Mouse (Mus musculus) Patski (cell line): Measurements from ENCODE around the gene Mab21l3. TPM values are rescaled to one million over a fixed set of nuclear protein-coding genes. Genes with fewer than 3 reads are reported as not detected.
"Not testable (repeated sequence)": the region's sequence is repeated elsewhere in the genome, so short reads cannot be mapped to it uniquely, and the experiment has no call there.

Experiments
- ATAC-seq: fragments of 100-300 bp; one replicate; pipeline ENCODE4 v1.8.0; 2021
- CTCF ChIA-PET: fragments of 350-600 bp; sonication (Branson Sonifier 250); formaldehyde crosslinking; loops from one replicate; lab custom pipeline; 2022; ENCODE audit warnings: inconsistent platforms; lab: Charles Lee
- POLR2A ChIA-PET: fragments of 350-600 bp; sonication (Branson Sonifier 250); formaldehyde crosslinking; loops from one replicate; lab custom pipeline; 2022; ENCODE audit warnings: antibody characterized with exemption, inconsistent platforms; lab: Charles Lee
- DNase-seq: peaks from one replicate; pipeline ENCODE4 v3.0.0-alpha.2; 2011; ENCODE audit warnings: low read depth, low spot score
- H3K27me3 ChIP-seq: fragments of 371-371 bp; one replicate; pipeline ENCODE4 v1.5.1; 2021
- CTCF ChIP-seq: fragments of 100-300 bp; IDR thresholded peaks from one replicate; pipeline ENCODE4 v1.5.1; 2021
- in situ Hi-C: fragments of 300-500 bp; cut with MboI; formaldehyde crosslinking; loops from 3 replicates; pipeline ENCODE4 v1.11.1; 2018; ENCODE audit warnings: low pct_unique_long_range_greater_than_20kb, mixed read lengths
- polyA plus RNA-seq: library from polyadenylated mRNA; unstranded; gene quantifications from one replicate; pipeline ENCODE4 v1.2.3, GENCODE M21; 2021

Mab21l3 gene
- polyA plus RNA-seq, 1 experiment from 2014 or later: 1.1 TPM

DNA sequence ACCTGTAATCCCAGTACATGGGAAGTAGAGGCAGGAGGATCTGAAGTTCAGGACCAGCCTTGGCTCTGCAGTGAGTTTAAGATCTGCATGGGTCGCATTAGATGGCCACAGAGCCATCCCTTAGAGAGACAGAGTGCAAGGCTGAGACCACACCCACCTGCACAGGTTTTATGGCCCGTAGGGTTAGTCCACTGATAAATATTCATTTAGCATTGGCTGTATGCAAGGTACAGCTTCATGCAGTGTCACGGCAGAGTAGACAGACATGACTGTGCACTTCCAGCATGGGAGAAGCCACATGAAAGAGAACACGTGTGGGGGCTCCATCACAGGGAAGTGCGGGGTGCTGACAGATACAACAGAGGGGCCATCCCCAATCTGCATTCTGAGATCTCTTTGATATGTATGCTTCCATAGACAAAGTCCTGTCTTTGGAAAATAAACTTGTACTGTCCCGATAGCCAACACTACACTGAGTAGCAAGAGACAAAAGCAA lies 21.5 kb downstream of the Mab21l3 start:
- in situ Hi-C loops: no loop called here
- no peak for ATAC-seq
- no peak for DNase-seq
- no peak for TF ChIP-seq CTCF
- ChIA-PET POLR2A (interaction anchor here (0.5 kb wide), 1 partner anchor 1122 kb away, joined by 5 read pairs; no protein-coding TSS in a partner anchor), CTCF (no interaction called here)
- H3K27me3 ChIP-seq: no peaks in the 10 kb centered on the region

DNA sequence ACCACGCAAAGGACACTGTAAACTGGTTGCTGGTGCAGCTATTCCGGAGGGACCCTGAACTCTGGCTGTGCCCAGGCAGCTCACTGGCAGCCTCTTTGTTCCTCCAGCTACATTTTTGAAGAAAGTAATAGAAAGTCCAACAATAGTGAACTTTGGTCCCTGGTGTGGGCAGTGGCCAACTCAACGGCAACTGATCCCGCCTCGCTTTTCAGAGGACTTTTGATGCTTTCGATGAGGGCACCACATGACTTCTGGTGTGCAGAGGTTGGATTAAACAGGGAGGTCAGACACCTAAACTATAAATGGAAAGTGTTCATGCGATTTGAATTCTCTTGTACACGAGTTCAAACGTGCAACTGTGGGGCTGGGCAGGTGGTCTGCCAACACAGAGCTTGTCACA lies 24.4 kb downstream of the Mab21l3 start:
- POLR2A ChIA-PET: no interaction called here
- DNase-seq: no peak
- CTCF ChIA-PET: interaction anchor here (1.2 kb wide), 1 partner anchor 10 kb away, joined by 4 read pairs; no protein-coding TSS in a partner anchor
- no peak for TF ChIP-seq CTCF
- no peak for ATAC-seq
- no peaks in the 10 kb centered on the region for H3K27me3 ChIP-seq
- in situ Hi-C loops: no loop called here

DNA sequence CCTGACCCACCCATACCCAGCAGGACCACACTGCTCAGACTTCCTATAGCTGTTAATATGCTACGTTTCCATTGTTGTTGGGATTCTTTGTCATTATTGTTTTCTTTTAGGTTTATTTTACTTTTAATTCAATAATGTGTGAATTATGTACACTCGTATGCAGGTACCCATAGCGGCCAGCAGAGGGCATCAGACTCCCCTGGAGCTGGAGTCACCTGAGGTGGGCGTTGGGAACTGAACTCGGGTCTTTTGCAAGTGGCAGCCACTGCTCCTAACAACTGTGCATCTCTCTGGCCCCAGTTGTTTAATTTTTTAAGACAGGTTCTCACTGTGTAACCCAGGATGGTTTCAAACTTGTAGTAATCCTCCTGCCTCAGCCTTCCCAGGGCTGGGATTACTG lies 26.7 kb downstream of the Mab21l3 start:
- no peak for ATAC-seq
- TF ChIP-seq CTCF: no peak
- in situ Hi-C loops: no loop called here

DNA sequence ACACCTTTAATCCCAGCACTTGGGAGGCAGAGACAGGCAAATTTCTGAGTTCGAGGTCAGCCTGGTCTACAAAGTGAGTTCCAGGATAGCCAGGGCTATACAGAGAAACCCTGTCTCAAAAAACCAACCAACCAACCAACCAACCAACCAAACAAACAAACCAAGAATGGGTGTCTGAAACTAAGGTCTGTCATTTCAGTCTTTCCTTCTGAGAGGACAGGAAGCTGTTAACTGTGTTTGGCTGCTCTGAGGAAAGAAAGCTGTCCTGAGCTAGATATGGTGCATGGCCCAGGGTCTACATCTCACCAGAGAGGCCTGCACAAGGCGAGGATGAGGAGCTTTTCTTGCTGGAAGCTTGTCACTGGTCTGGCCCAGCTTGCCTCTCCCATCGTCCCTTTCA lies 28.1 kb downstream of the Mab21l3 start:
- POLR2A ChIA-PET, DNase-seq, ATAC-seq, in situ Hi-C loops, H3K27me3 ChIP-seq: not testable (repeated sequence)
- CTCF ChIA-PET: interaction anchor here (4.2 kb wide), 1 partner anchor 326 kb away, joined by 17 read pairs; no protein-coding TSS in a partner anchor

More for the DNA sequence above, 26.7 kb downstream of the Mab21l3 start:
- CTCF ChIA-PET: interaction anchor here (0.6 to 4.2 kb wide), 2 partner anchors 10 to 328 kb away, joined by 3 to 17 read pairs; no protein-coding TSS in a partner anchor
- no peaks in the 10 kb centered on the region for H3K27me3 ChIP-seq
- no peak for DNase-seq
- POLR2A ChIA-PET: no interaction called here

DNA sequence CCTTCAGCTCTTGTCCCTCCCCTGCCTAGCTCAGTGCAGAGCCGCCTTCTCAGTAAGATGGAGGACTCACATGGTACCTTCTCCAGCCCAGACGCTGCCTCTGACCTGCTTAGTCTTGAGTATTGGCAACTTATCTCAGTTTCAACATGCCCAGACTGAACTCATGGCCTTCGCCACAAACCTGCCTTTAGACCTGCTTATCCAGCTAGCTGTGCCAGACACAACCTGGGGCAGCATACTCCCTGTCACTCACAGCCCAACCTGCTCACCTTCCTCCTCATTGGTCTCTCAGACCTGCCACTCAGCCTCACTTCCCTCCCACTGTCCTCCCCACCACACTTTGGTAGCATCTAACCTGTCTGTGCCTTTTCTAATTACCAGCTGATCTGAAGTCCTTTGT lies 32.8 kb downstream of the Mab21l3 start:
- no peaks in the 10 kb centered on the region for H3K27me3 ChIP-seq
- CTCF ChIA-PET: interaction anchor here (11.7 kb wide), 1 partner anchor 322 kb away, joined by 214 read pairs; no protein-coding TSS in a partner anchor
- no peak for DNase-seq
- TF ChIP-seq CTCF: no peak
- in situ Hi-C loops: no loop called here
- POLR2A ChIA-PET: interaction anchor here (0.6 kb wide), 1 partner anchor 1067 kb away, joined by 4 read pairs; no protein-coding TSS in a partner anchor
- ATAC-seq: no peak

DNA sequence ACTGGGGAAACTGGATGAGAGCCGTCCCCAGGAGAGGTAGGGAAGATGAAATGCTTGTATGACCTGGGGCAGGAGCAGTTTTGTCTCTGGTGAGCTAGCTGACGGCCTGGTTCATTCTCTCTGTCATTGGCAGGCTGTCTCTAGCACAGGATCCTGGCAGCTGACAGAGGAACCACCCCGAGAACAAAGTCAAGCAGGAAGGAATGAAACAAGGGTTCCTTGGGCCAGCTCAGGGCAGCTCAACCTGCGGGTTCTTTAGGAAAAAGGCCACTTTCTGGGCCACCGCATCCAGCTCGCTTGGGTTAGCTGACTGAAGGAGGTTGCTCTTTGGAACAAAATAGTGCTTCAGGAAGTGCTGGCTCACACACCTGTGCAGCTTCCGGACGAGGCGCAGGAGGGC lies 34.0 kb downstream of the Mab21l3 start:
- ATAC-seq: no peak
- CTCF ChIA-PET: interaction anchor here (1.2 to 11.7 kb wide), 5 partner anchors 9 to 511 kb away, joined by 3 to 214 read pairs (median 4); partner anchors contain the start of gene Atp1a1
- no peak for TF ChIP-seq CTCF
- POLR2A ChIA-PET: interaction anchor here (0.9 kb wide), 1 partner anchor 72 kb away, joined by 3 read pairs; no protein-coding TSS in a partner anchor
- DNase-seq: no peak
- no peaks in the 10 kb centered on the region for H3K27me3 ChIP-seq
- in situ Hi-C loops: loop anchor here (5.0 kb wide), 2 partner anchors 512 to 847 kb away; partner anchors contain the start of gene Ttf2

DNA sequence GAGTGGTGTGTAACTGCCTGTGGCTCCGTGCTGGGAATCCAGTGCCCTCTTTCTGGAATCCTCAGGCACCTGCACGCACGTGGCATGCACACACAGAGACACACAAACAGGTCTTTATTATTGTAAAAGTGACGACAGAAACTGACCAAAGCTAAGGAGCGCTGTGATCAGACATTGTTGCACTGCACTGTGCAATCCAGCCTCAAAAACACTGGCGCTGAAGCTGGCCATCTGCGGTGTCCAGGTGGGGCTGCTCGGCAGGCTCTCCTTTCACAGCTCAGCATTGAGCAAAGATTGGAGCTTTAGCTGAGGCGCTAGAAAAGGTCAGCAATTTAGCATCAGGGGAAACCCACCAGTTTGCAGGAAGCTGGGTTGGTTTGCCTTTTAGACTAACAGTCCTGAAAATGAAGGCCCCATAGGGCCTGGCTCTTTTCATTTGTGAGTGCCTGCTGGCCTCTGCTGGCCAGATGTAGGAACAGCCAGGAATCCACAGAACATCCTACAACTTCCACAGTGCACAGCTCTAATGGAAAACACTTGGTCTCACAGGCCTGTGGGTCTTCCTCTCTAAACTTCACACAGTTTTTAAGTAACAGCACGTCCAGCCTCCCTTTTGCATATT lies 36.3 kb downstream of the Mab21l3 start:
- no peaks in the 10 kb centered on the region for H3K27me3 ChIP-seq
- POLR2A ChIA-PET: interaction anchor here (1.1 to 1.8 kb wide), 6 partner anchors 209 to 319 kb away, joined by 3 to 7 read pairs (median 4); no protein-coding TSS in a partner anchor
- DNase-seq (no peak), ATAC-seq (peak; percentile 58)
- no peak for TF ChIP-seq CTCF
- in situ Hi-C loops: loop anchor here (5.0 kb wide), 2 partner anchors 510 to 845 kb away; partner anchors contain the start of gene Ttf2
- CTCF ChIA-PET: interaction anchor here (0.7 to 11.7 kb wide), 25 partner anchors 9 to 1044 kb away, joined by 3 to 214 read pairs (median 4); partner anchors contain the start of gene Atp1a1

DNA sequence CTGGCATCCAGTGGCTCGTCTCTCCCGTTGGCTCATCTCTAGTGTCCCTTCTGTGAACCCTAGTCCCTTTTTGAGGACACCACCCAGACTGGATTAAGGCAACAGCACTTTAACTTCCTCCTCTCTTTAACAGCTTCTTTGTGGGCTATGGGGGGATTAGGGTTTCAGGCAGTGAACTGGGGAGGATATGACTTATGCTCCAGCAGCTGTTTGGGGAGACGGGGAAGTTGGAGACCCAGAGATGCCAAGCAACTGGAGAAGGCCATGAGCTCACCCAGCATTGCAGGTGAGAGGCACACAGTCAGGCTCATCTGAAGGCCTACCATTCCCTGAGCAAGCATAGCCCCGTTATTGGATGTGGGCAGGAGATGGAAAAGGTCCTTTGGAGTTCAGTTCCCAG lies 36.8 kb downstream of the Mab21l3 start:
- POLR2A ChIA-PET: interaction anchor here (0.7 to 1.8 kb wide), 6 partner anchors 24 to 318 kb away, joined by 3 to 7 read pairs (median 4); no protein-coding TSS in a partner anchor
- CTCF ChIA-PET: interaction anchor here (0.7 to 11.7 kb wide), 21 partner anchors 8 to 1044 kb away, joined by 3 to 214 read pairs (median 4); partner anchors contain the start of gene Atp1a1
- DNase-seq: no peak
- no peak for TF ChIP-seq CTCF
- no peak for ATAC-seq
- in situ Hi-C loops: loop anchor here (5.0 kb wide), 2 partner anchors 510 to 845 kb away; partner anchors contain the start of gene Ttf2
- H3K27me3 ChIP-seq: no peaks in the 10 kb centered on the region

DNA sequence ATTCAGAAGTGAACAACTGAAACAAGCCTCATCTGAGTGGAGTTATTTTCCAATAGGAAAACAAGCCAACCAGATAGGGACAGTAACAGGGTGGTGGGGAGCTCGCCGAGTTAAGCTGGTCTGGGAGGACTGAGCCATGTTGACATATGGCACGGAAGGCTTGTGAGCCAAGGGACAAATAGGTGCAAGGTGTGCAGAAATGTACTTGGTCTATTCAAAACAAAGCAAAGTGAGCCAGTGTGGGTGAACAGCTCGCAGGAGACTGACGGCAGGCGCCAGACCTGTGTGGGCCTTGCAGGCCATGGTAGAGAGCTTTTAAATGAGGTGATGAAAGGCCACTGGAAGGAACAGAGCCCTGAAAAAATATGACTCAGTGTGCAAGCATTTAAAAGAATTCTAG lies 41.1 kb downstream of the Mab21l3 start:
- DNase-seq: no peak
- TF ChIP-seq CTCF: no peak

DNA sequence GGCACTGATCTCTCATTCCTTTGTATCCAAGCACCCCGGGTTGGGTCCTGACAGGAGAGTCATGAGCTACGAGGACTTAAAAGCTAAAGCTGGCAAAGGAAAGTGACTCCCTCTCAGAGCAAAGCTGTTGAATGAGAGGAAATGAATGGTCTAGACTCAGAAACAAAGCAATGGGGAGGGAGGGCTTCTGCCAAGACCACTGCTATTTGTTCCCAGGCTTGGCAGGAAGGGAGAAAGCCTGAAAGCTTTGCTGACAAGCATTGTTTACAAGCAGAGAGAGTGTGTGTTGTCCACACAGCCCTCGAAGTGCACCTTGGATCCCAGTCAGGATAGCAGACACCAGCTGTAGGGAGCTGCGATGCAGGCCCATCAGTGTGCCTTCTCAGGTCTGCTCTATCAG lies 41.8 kb downstream of the Mab21l3 start:
- no peaks in the 10 kb centered on the region for H3K27me3 ChIP-seq
- ChIA-PET CTCF (interaction anchor here (1.0 to 11.7 kb wide), 8 partner anchors 177 to 312 kb away, joined by 3 to 214 read pairs (median 4); no protein-coding TSS in a partner anchor), POLR2A (interaction anchor here (1.1 to 9.9 kb wide), 4 partner anchors 205 to 313 kb away, joined by 4 to 152 read pairs (median 8); partner anchors contain the start of gene Atp1a1)
- no peak for TF ChIP-seq CTCF
- in situ Hi-C loops: loop anchor here (5.0 to 10.0 kb wide), 4 partner anchors 210 to 482 kb away; no protein-coding TSS in a partner anchor
- DNase-seq (no peak), ATAC-seq (no peak)

More for the DNA sequence above, 41.1 kb downstream of the Mab21l3 start:
- ChIA-PET POLR2A (interaction anchor here (0.5 to 9.9 kb wide), 5 partner anchors 206 to 519 kb away, joined by 3 to 152 read pairs (median 6); partner anchors contain the start of gene Atp1a1), CTCF (interaction anchor here (0.7 to 11.7 kb wide), 12 partner anchors 23 to 322 kb away, joined by 3 to 214 read pairs (median 3); no protein-coding TSS in a partner anchor)
- no peak for ATAC-seq
- H3K27me3 ChIP-seq: no peaks in the 10 kb centered on the region
- in situ Hi-C loops: loop anchor here (5.0 to 10.0 kb wide), 4 partner anchors 210 to 483 kb away; no protein-coding TSS in a partner anchor
